Mouse (Mus musculus) hindbrain, embryonic 13.5 days (tissue): ENCODE results near the gene Sarnp. TPM values are rescaled to one million over a fixed set of nuclear protein-coding genes. Genes with fewer than 3 reads are reported as not detected.

Experiments used
- ATAC-seq: fragments of 200-750 bp; cut with Nextera tagmentation; 2 replicates; pipeline ENCODE4 v1.8.0; 2017; ENCODE audit warnings: moderate TSS enrichment; ENCODE audit not compliant: low FRiP score
- H3K27ac ChIP-seq: fragments of 300-500 bp; sonication (generic); 2 replicates; pipeline ENCODE4 v1.5.1; 2015; ENCODE audit warnings: inconsistent platforms, mild to moderate bottlenecking, moderate library complexity
- H3K27me3 ChIP-seq: fragments of 300-500 bp; sonication (generic); 2 replicates; pipeline ENCODE4 v1.6.1; 2015; ENCODE audit warnings: mild to moderate bottlenecking, inconsistent platforms
- H3K36me3 ChIP-seq: fragments of 300-500 bp; sonication (generic); 2 replicates; pipeline ENCODE4 v1.6.1; 2015; ENCODE audit warnings: mild to moderate bottlenecking, inconsistent platforms
- H3K4me1 ChIP-seq: fragments of 300-500 bp; sonication (generic); replicated peaks from 2 replicates; pipeline ENCODE4 v1.6.1; 2015; ENCODE audit warnings: inconsistent platforms
- H3K4me2 ChIP-seq: fragments of 300-500 bp; sonication (generic); 2 replicates; pipeline ENCODE4 v1.6.1; 2015; ENCODE audit warnings: inconsistent platforms, mild to moderate bottlenecking, moderate library complexity
- H3K4me3 ChIP-seq: fragments of 300-500 bp; sonication (generic); 2 replicates; pipeline ENCODE4 v1.5.1; 2015; ENCODE audit warnings: mild to moderate bottlenecking, inconsistent platforms
- H3K9ac ChIP-seq: fragments of 300-500 bp; sonication (generic); 2 replicates; pipeline ENCODE4 v1.6.1; 2015; ENCODE audit warnings: mild to moderate bottlenecking, inconsistent platforms
- H3K9me3 ChIP-seq: fragments of 300-500 bp; sonication (generic); 2 replicates; pipeline ENCODE4 v1.6.1; 2016; ENCODE audit warnings: inconsistent platforms
- WGBS: fragments of 180-500 bp; shearing (Covaris S2); methylation state at CpG from one replicate; pipeline ENCODE4 v1.1.7; 2015; 5-methylcytosine and 5-hydroxymethylcytosine counted together
- polyA plus RNA-seq: library from polyadenylated mRNA; unstranded; fragments of >200 nt; fragmentation: Nextera tagmentation; extraction: Ambion mirVana; gene quantifications from 2 replicates; pipeline ENCODE4 v1.2.1, GENCODE M21; 2015

The Sarnp gene
- polyA plus RNA-seq, 1 experiment from 2014 or later = 190 TPM

GRCm38 (mm10) chr10:128878291-128878690 is 61.2 kb downstream of the Sarnp start:
- no peaks in the 10 kb centered on the region for H3K4me1 ChIP-seq
- no peaks in the 10 kb centered on the region for H3K27me3 ChIP-seq
- no peak overlapping the region for H3K9ac ChIP-seq
- no peak for ATAC-seq
- H3K36me3 ChIP-seq = peaks cover 41% of the 10 kb centered on the region
- no peaks in the 10 kb centered on the region for H3K9me3 ChIP-seq
- no peak overlapping the region for H3K4me2 ChIP-seq
- no peak overlapping the region for H3K27ac ChIP-seq
- H3K4me3 ChIP-seq = no peak overlapping the region

- Histone ChIP-seq H3K4me1 (no peaks in the 10 kb centered on the region), H3K4me2 (no peak overlapping the region), H3K27ac (no peak overlapping the region), H3K36me3 (peaks cover 39% of the 10 kb centered on the region), H3K4me3 (no peak overlapping the region), H3K9me3 (no peaks in the 10 kb centered on the region), H3K9ac (no peak overlapping the region), H3K27me3 (no peaks in the 10 kb centered on the region)
- WGBS = 82% methylated on average over 2 of the region's 2 CpGs
- no peak for ATAC-seq
Measured at GRCm38 (mm10) chr10:128878811-128879210, 61.7 kb downstream of the Sarnp start.

GRCm38 (mm10) chr10:128882067-128882466 is 64.9 kb downstream of the Sarnp start:
- 82% methylated on average over 5 of the region's 5 CpGs for WGBS
- Histone ChIP-seq H3K36me3 (peaks cover 54% of the 10 kb centered on the region), H3K4me2 (no peak overlapping the region), H3K27me3 (no peaks in the 10 kb centered on the region), H3K4me1 (peaks cover 9% of the 10 kb centered on the region), H3K9ac (no peak overlapping the region), H3K9me3 (no peaks in the 10 kb centered on the region), H3K27ac (no peak overlapping the region), H3K4me3 (no peak overlapping the region)
- no peak for ATAC-seq

- WGBS = 0% methylated on average over 7 of the region's 7 CpGs
- H3K36me3 ChIP-seq = peaks cover 37% of the 10 kb centered on the region
- H3K27ac ChIP-seq = peak overlapping the region; percentile 97
- H3K4me3 ChIP-seq = peak overlapping the region; percentile 82
- H3K9me3 ChIP-seq = no peaks in the 10 kb centered on the region
- 0 out of 2 replicates have a peak, but pooled peaks cover 2% of the 10 kb centered on the region for H3K27me3 ChIP-seq
- peak; percentile 26 for ATAC-seq
- peaks cover 55% of the 10 kb centered on the region for H3K4me1 ChIP-seq
- peak overlapping the region; percentile 91 for H3K4me2 ChIP-seq
- H3K9ac ChIP-seq = peak overlapping the region; percentile 88
Measured at GRCm38 (mm10) chr10:128888941-128889827, 72.1 kb downstream of the Sarnp start.

- Histone ChIP-seq H3K9ac (peak overlapping the region; percentile 88), H3K27ac (peak overlapping the region; percentile 97), H3K9me3 (no peaks in the 10 kb centered on the region), H3K4me3 (peak overlapping the region; percentile 82), H3K27me3 (peaks cover 7% of the 10 kb centered on the region), H3K4me2 (peak overlapping the region; percentile 91), H3K36me3 (peaks cover 32% of the 10 kb centered on the region), H3K4me1 (peaks cover 55% of the 10 kb centered on the region)
- ATAC-seq = no peak
- 9% methylated on average over 1 of the region's 2 CpGs for WGBS
Measured at GRCm38 (mm10) chr10:128889846-128890245, 72.7 kb downstream of the Sarnp start.

GRCm38 (mm10) chr10:128890383-128891295 is 73.5 kb downstream of the Sarnp start:
- Histone ChIP-seq H3K4me2 (peak overlapping the region; percentile 91), H3K4me1 (peaks cover 55% of the 10 kb centered on the region), H3K27ac (peak overlapping the region; percentile 97), H3K4me3 (peak overlapping the region; percentile 82), H3K9ac (peak overlapping the region; percentile 88), H3K27me3 (peaks cover 8% of the 10 kb centered on the region), H3K36me3 (peaks cover 24% of the 10 kb centered on the region), H3K9me3 (no peaks in the 10 kb centered on the region)
- ATAC-seq = peak; percentile 21
- WGBS = under 1% methylated on average over 40 of the region's 40 CpGs

- Histone ChIP-seq H3K9ac (peak within 1 kb of the TSS; percentile 88), H3K36me3 (peaks cover 16% of the 10 kb centered on the region), H3K4me3 (peak within 1 kb of the TSS; percentile 82), H3K4me1 (peaks cover 61% of the 10 kb centered on the region), H3K9me3 (no peaks in the 10 kb centered on the region), H3K27ac (peak within 1 kb of the TSS; percentile 97), H3K4me2 (peak within 1 kb of the TSS; percentile 91), H3K27me3 (peaks cover 16% of the 10 kb centered on the region)
- 1% methylated on average over 63 of the region's 89 CpGs for WGBS
- ATAC-seq = peak; percentile 88
Measured at GRCm38 (mm10) chr10:128891296-128892094, 74.4 kb downstream of the Sarnp start, which contains the start of gene Gdf11. Gdf11 (minus strand) TSS chr10:128891718.

- Histone ChIP-seq H3K4me1 (peaks cover 59% of the 10 kb centered on the region), H3K9me3 (no peaks in the 10 kb centered on the region), H3K36me3 (peaks cover 9% of the 10 kb centered on the region), H3K27me3 (peaks cover 24% of the 10 kb centered on the region), H3K9ac (peak overlapping the region; percentile 88), H3K27ac (peak overlapping the region; percentile 97), H3K4me2 (peak overlapping the region; percentile 91), H3K4me3 (peak overlapping the region; percentile 82)
- peak; percentile 18 for ATAC-seq
- 1% methylated on average over 9 of the region's 9 CpGs for WGBS
Measured at GRCm38 (mm10) chr10:128892246-128892645, 75.1 kb downstream of the Sarnp start.

GRCm38 (mm10) chr10:128895437-128895836 is 78.3 kb downstream of the Sarnp start:
- no peak overlapping the region for H3K27ac ChIP-seq
- H3K36me3 ChIP-seq = no peaks in the 10 kb centered on the region
- WGBS = under 1% methylated on average over 9 of the region's 9 CpGs
- H3K4me2 ChIP-seq = peak overlapping the region; percentile 37; the same call in 1 of the 2 replicates
- peaks cover 29% of the 10 kb centered on the region for H3K27me3 ChIP-seq
- H3K4me3 ChIP-seq = no peak overlapping the region
- H3K9ac ChIP-seq = no peak overlapping the region
- H3K4me1 ChIP-seq = peaks cover 30% of the 10 kb centered on the region
- no peaks in the 10 kb centered on the region for H3K9me3 ChIP-seq
- 0 out of 2 replicates have a peak, but pooled peaks have one; percentile 6 for ATAC-seq

- 2% methylated on average over 17 of the region's 17 CpGs for WGBS
- Histone ChIP-seq H3K27ac (no peak overlapping the region), H3K4me2 (peak overlapping the region; percentile 37), H3K9ac (0 out of 2 replicates have a peak overlapping the region, but pooled peaks have one; percentile 35), H3K36me3 (no peaks in the 10 kb centered on the region), H3K9me3 (no peaks in the 10 kb centered on the region), H3K4me1 (peaks cover 24% of the 10 kb centered on the region), H3K27me3 (peaks cover 29% of the 10 kb centered on the region), H3K4me3 (peak overlapping the region; percentile 14)
- peak; percentile 50 for ATAC-seq
Measured at GRCm38 (mm10) chr10:128895952-128896693, 79.0 kb downstream of the Sarnp start.

GRCm38 (mm10) chr10:128896807-128897206 is 79.7 kb downstream of the Sarnp start:
- Histone ChIP-seq H3K27ac (no peak overlapping the region), H3K9ac (no peak overlapping the region), H3K4me3 (peak overlapping the region; percentile 14; the same call in 1 of the 2 replicates), H3K9me3 (no peaks in the 10 kb centered on the region), H3K4me2 (peak overlapping the region; percentile 37), H3K36me3 (no peaks in the 10 kb centered on the region), H3K27me3 (peaks cover 29% of the 10 kb centered on the region), H3K4me1 (peaks cover 24% of the 10 kb centered on the region)
- 40% methylated on average over 1 of the region's 1 CpGs for WGBS
- no peak for ATAC-seq
